Mouse (Mus musculus) embryonic fibroblast, embryonic 13.5 days (primary cell): ENCODE data around the gene Mgat3.

Source experiments
- CTCF ChIP-seq: IDR thresholded peaks from 2 replicates; pipeline ENCODE4 v1.5.1; 2011; ENCODE audit warnings: mild to moderate bottlenecking, control low read depth, low read length, moderate library complexity, borderline replicate concordance; ENCODE audit not compliant: insufficient read depth
- POLR2A ChIP-seq: IDR thresholded peaks from 2 replicates; pipeline ENCODE4 v1.6.1; 2011; ENCODE audit warnings: low read depth, mild to moderate bottlenecking, control low read depth, low read length, moderate library complexity

DNA sequence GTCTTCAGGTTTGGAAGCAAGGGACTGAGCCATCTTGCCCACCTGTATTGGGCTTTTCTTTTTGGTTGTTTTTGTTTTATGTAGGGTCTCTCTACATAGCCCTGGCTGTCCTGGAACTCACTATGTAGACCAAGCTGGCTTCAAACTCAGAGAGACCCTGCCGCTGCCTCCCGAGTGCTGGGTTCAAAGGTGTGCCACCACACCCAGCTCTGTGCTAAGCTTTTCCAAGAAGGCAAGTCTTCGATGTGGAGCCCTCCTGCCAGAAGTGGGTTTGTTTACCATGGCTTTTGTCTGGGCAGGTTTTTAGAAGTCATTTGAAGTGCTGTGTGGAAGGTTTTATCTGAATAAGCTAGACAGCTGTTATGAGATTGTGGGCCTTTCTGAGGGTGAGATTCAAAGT lies 32.6 kb upstream of the Mgat3 start:
- TF ChIP-seq POLR2A = no peak
- TF ChIP-seq CTCF = no peak
